Mouse (Mus musculus): ENCODE data around the gene Olfr62. TPM values are rescaled to one million over a fixed set of nuclear protein-coding genes. Genes with fewer than 3 reads are reported as not detected.

Gene Olfr62
- not detected in 2 replicates for polyA plus RNA-seq (2016; fragmentation: Nextera tagmentation; extraction: Ambion mirVana)

- DNase-seq (ENCODE audit: low spot score) = no peak
Observed at GRCm38 (mm10) chr4:118658652-118659051, at the start of gene Olfr62. Gene Olfr62 (plus strand): TSS chr4:118658952.

GRCm38 (mm10) chr4:118609836-118610235 is 48.9 kb upstream of the Olfr62 start:
- no peak for DNase-seq (ENCODE audit: low spot score)
- WGBS = 84% methylated on average over 3 of the region's 3 CpGs
- no peak overlapping the region for H3K27ac ChIP-seq (replicated peaks)
- no peak overlapping the region for H3K4me3 ChIP-seq
- peaks cover 5% of the 10 kb centered on the region for H3K4me1 ChIP-seq
- 0 out of 2 replicates have a peak, but pooled peaks cover 7% of the 10 kb centered on the region for H3K27me3 ChIP-seq (ENCODE audit: low read depth, poor library complexity, severe bottlenecking)
- H3K9me3 ChIP-seq (replicated peaks) = no peaks in the 10 kb centered on the region
- no peaks in the 10 kb centered on the region for H3K36me3 ChIP-seq

More at GRCm38 (mm10) chr4:118658652-118659051, at the start of gene Olfr62:
- Histone ChIP-seq H3K36me3 (no peaks in the 10 kb centered on the region), H3K9me3 (replicated peaks) (no peaks in the 10 kb centered on the region), H3K4me3 (no peak within 1 kb of the TSS), H3K27ac (replicated peaks) (no peak within 1 kb of the TSS), H3K4me1 (no peaks in the 10 kb centered on the region), H3K27me3 (ENCODE audit: low read depth, poor library complexity, severe bottlenecking) (no peaks in the 10 kb centered on the region)

GRCm38 (mm10) chr4:118612619-118613018 is 46.1 kb upstream of the Olfr62 start:
- no peaks in the 10 kb centered on the region; the same call in 1 of the 2 replicates for H3K9me3 ChIP-seq (replicated peaks)
- peak; percentile 42 for DNase-seq (ENCODE audit: low spot score)
- WGBS = 27% methylated on average over 11 of the region's 11 CpGs

GRCm38 (mm10) chr4:118615412-118615811 is 43.3 kb upstream of the Olfr62 start:
- H3K27me3 ChIP-seq (ENCODE audit: low read depth, poor library complexity, severe bottlenecking) = no peaks in the 10 kb centered on the region
- DNase-seq (ENCODE audit: low spot score) = no peak
- 90% methylated on average over 11 of the region's 11 CpGs for WGBS
- no peak overlapping the region for H3K4me3 ChIP-seq
- no peaks in the 10 kb centered on the region for H3K36me3 ChIP-seq
- no peaks in the 10 kb centered on the region; the same call in 1 of the 2 replicates for H3K9me3 ChIP-seq (replicated peaks)
- H3K4me1 ChIP-seq = no peaks in the 10 kb centered on the region
- no peak overlapping the region for H3K27ac ChIP-seq (replicated peaks)

More at GRCm38 (mm10) chr4:118612619-118613018, 46.1 kb upstream of the Olfr62 start:
- Histone ChIP-seq H3K36me3 (no peaks in the 10 kb centered on the region), H3K4me3 (no peak overlapping the region), H3K27me3 (ENCODE audit: low read depth, poor library complexity, severe bottlenecking) (0 out of 2 replicates have a peak, but pooled peaks cover 7% of the 10 kb centered on the region), H3K27ac (replicated peaks) (no peak overlapping the region), H3K4me1 (peaks cover 5% of the 10 kb centered on the region)

- H3K36me3 ChIP-seq = peaks cover 29% of the 10 kb centered on the region
- WGBS = under 1% methylated on average over 38 of the region's 41 CpGs
- peak within 1 kb of the TSS; percentile 91 for H3K4me3 ChIP-seq
- peaks cover 13% of the 10 kb centered on the region for H3K4me1 ChIP-seq
- DNase-seq (ENCODE audit: low spot score) = peak; percentile 93
- H3K27me3 ChIP-seq (ENCODE audit: low read depth, poor library complexity, severe bottlenecking) = no peaks in the 10 kb centered on the region
- no peaks in the 10 kb centered on the region; the same call in 1 of the 2 replicates for H3K9me3 ChIP-seq (replicated peaks)
- H3K27ac ChIP-seq (replicated peaks) = peak within 1 kb of the TSS; percentile 80
Observed at GRCm38 (mm10) chr4:118620279-118620966, 38.3 kb upstream of the Olfr62 start, which contains the start of the genes Cfap57 and Ebna1bp2. Gene Cfap57 (minus strand): TSS chr4:118620777. Gene Ebna1bp2 (plus strand): TSS chr4:118620799.

GRCm38 (mm10) chr4:118620967-118621320 is 37.8 kb upstream of the Olfr62 start:
- no peak for DNase-seq (ENCODE audit: low spot score)
- H3K27me3 ChIP-seq (ENCODE audit: low read depth, poor library complexity, severe bottlenecking) = no peaks in the 10 kb centered on the region
- no peaks in the 10 kb centered on the region; the same call in 1 of the 2 replicates for H3K9me3 ChIP-seq (replicated peaks)
- H3K4me1 ChIP-seq = peaks cover 13% of the 10 kb centered on the region
- H3K36me3 ChIP-seq = peaks cover 34% of the 10 kb centered on the region
- under 1% methylated on average over 23 of the region's 23 CpGs for WGBS
- H3K4me3 ChIP-seq = peak overlapping the region; percentile 91
- H3K27ac ChIP-seq (replicated peaks) = peak overlapping the region; percentile 80

GRCm38 (mm10) chr4:118621781-118622180 is 37.0 kb upstream of the Olfr62 start:
- no peaks in the 10 kb centered on the region; the same call in 1 of the 2 replicates for H3K9me3 ChIP-seq (replicated peaks)
- peaks cover 13% of the 10 kb centered on the region for H3K4me1 ChIP-seq
- no peak for DNase-seq (ENCODE audit: low spot score)
- no peaks in the 10 kb centered on the region for H3K27me3 ChIP-seq (ENCODE audit: low read depth, poor library complexity, severe bottlenecking)
- H3K27ac ChIP-seq (replicated peaks) = no peak overlapping the region
- 95% methylated on average over 9 of the region's 9 CpGs for WGBS
- peak overlapping the region; percentile 91 for H3K4me3 ChIP-seq
- H3K36me3 ChIP-seq = peaks cover 42% of the 10 kb centered on the region

GRCm38 (mm10) chr4:118630261-118630660 is 28.5 kb upstream of the Olfr62 start:
- Histone ChIP-seq H3K9me3 (replicated peaks) (no peaks in the 10 kb centered on the region), H3K36me3 (peaks cover 73% of the 10 kb centered on the region)
- no peak for DNase-seq (ENCODE audit: low spot score)

GRCm38 (mm10) chr4:118642346-118643190 is 16.2 kb upstream of the Olfr62 start:
- Histone ChIP-seq H3K4me1 (no peaks in the 10 kb centered on the region), H3K9me3 (replicated peaks) (no peaks in the 10 kb centered on the region), H3K27me3 (ENCODE audit: low read depth, poor library complexity, severe bottlenecking) (no peaks in the 10 kb centered on the region), H3K27ac (replicated peaks) (no peak overlapping the region), H3K36me3 (no peaks in the 10 kb centered on the region), H3K4me3 (no peak overlapping the region)
- DNase-seq (ENCODE audit: low spot score) = no peak
- 61% methylated on average over 20 of the region's 20 CpGs for WGBS

More at GRCm38 (mm10) chr4:118630261-118630660, 28.5 kb upstream of the Olfr62 start:
- no peaks in the 10 kb centered on the region for H3K4me1 ChIP-seq
- no peaks in the 10 kb centered on the region for H3K27me3 ChIP-seq (ENCODE audit: low read depth, poor library complexity, severe bottlenecking)
- H3K27ac ChIP-seq (replicated peaks) = no peak overlapping the region
- 92% methylated on average over 5 of the region's 5 CpGs for WGBS
- no peak overlapping the region for H3K4me3 ChIP-seq

GRCm38 (mm10) chr4:118645234-118645633 is 13.5 kb upstream of the Olfr62 start:
- Histone ChIP-seq H3K27me3 (ENCODE audit: low read depth, poor library complexity, severe bottlenecking) (no peaks in the 10 kb centered on the region), H3K9me3 (replicated peaks) (no peaks in the 10 kb centered on the region), H3K4me3 (no peak overlapping the region), H3K4me1 (no peaks in the 10 kb centered on the region), H3K27ac (replicated peaks) (no peak overlapping the region), H3K36me3 (no peaks in the 10 kb centered on the region)
- peak; percentile 74 for DNase-seq (ENCODE audit: low spot score)
- WGBS = 10% methylated on average over 2 of the region's 2 CpGs

GRCm38 (mm10) chr4:118687086-118687485 is 28.3 kb downstream of the Olfr62 start:
- Histone ChIP-seq H3K4me3 (no peak overlapping the region), H3K36me3 (no peaks in the 10 kb centered on the region), H3K9me3 (replicated peaks) (no peaks in the 10 kb centered on the region), H3K27ac (replicated peaks) (no peak overlapping the region), H3K4me1 (no peaks in the 10 kb centered on the region), H3K27me3 (ENCODE audit: low read depth, poor library complexity, severe bottlenecking) (no peaks in the 10 kb centered on the region)
- WGBS = 73% methylated on average over 2 of the region's 2 CpGs
- DNase-seq (ENCODE audit: low spot score) = no peak

- Histone ChIP-seq H3K4me3 (no peak within 1 kb of the TSS), H3K27ac (replicated peaks) (no peak within 1 kb of the TSS), H3K27me3 (ENCODE audit: low read depth, poor library complexity, severe bottlenecking) (no peaks in the 10 kb centered on the region), H3K4me1 (peaks cover 12% of the 10 kb centered on the region; the same call in 1 of the 2 replicates), H3K9me3 (replicated peaks) (no peaks in the 10 kb centered on the region), H3K36me3 (no peaks in the 10 kb centered on the region)
- 62% methylated on average over 12 of the region's 12 CpGs for WGBS
- DNase-seq (ENCODE audit: low spot score) = no peak
Observed at GRCm38 (mm10) chr4:118692412-118692973, 33.7 kb downstream of the Olfr62 start, which contains the start of gene Olfr1342. Gene Olfr1342 (minus strand): TSS chr4:118692756.

All from midbrain, embryonic 10.5 days (tissue).